Mouse (Mus musculus): Measurements from ENCODE around the gene Fam184b. TPM values are rescaled to one million over a fixed set of nuclear protein-coding genes. Genes with fewer than 3 reads are reported as not detected.

The Fam184b gene
- total and polyA plus RNA-seq, 2 experiments from 2014 or later: not detected

GRCm38 (mm10) chr5:45514599-45514998 is 124.8 kb downstream of the Fam184b start:
- ATAC-seq (ENCODE audit: insufficient read depth, low read depth) (no peak), DNase-seq (ENCODE audit: low spot score) (no peak)
- Histone ChIP-seq H3K27ac (ENCODE audit: low read depth) (no peak overlapping the region), H3K4me2 (ENCODE audit: low read depth, low read length) (no peak overlapping the region), H3K4me3 (ENCODE audit: low read depth, low read length) (no peak overlapping the region), H3K9ac (replicated peaks; ENCODE audit: low read depth, low read length) (no peak overlapping the region), H3K9me3 (replicated peaks; ENCODE audit: control insufficient read depth, low read length) (no peaks in the 10 kb centered on the region), H3K27me3 (ENCODE audit: control insufficient read depth, insufficient read depth, low read length) (no peaks in the 10 kb centered on the region), H3K4me1 (ENCODE audit: control insufficient read depth, insufficient read depth) (no peaks in the 10 kb centered on the region), H3K36me3 (replicated peaks; ENCODE audit: control insufficient read depth, insufficient read depth, low read length) (peaks cover 33% of the 10 kb centered on the region)
- no peak for TF ChIP-seq CTCF (IDR thresholded peaks at IDR 0.05; ENCODE audit: low read depth)
- TF ChIP-seq EP300 (IDR thresholded peaks at IDR 0.05; ENCODE audit: low read depth): no peak
- 68% methylated on average over 1 of the region's 1 CpGs for WGBS

GRCm38 (mm10) chr5:45513511-45513910 is 125.9 kb downstream of the Fam184b start:
- Histone ChIP-seq H3K9ac (replicated peaks; ENCODE audit: low read depth, low read length) (no peak overlapping the region), H3K4me1 (ENCODE audit: control insufficient read depth, insufficient read depth) (no peaks in the 10 kb centered on the region), H3K4me3 (ENCODE audit: low read depth, low read length) (no peak overlapping the region), H3K27ac (ENCODE audit: low read depth) (no peak overlapping the region), H3K4me2 (ENCODE audit: low read depth, low read length) (no peak overlapping the region), H3K27me3 (ENCODE audit: control insufficient read depth, insufficient read depth, low read length) (no peaks in the 10 kb centered on the region), H3K9me3 (replicated peaks; ENCODE audit: control insufficient read depth, low read length) (no peaks in the 10 kb centered on the region), H3K36me3 (replicated peaks; ENCODE audit: control insufficient read depth, insufficient read depth, low read length) (peaks cover 41% of the 10 kb centered on the region)
- no peak for ATAC-seq (ENCODE audit: insufficient read depth, low read depth)
- DNase-seq (ENCODE audit: low spot score): no peak
- WGBS: 94% methylated on average over 2 of the region's 2 CpGs
- TF ChIP-seq CTCF (IDR thresholded peaks at IDR 0.05; ENCODE audit: low read depth) (no peak), EP300 (IDR thresholded peaks at IDR 0.05; ENCODE audit: low read depth) (no peak)

GRCm38 (mm10) chr5:45512908-45513307 is 126.5 kb downstream of the Fam184b start:
- Histone ChIP-seq H3K36me3 (replicated peaks; ENCODE audit: control insufficient read depth, insufficient read depth, low read length) (peaks cover 42% of the 10 kb centered on the region), H3K27ac (ENCODE audit: low read depth) (no peak overlapping the region), H3K4me3 (ENCODE audit: low read depth, low read length) (no peak overlapping the region), H3K9ac (replicated peaks; ENCODE audit: low read depth, low read length) (no peak overlapping the region), H3K4me1 (ENCODE audit: control insufficient read depth, insufficient read depth) (no peaks in the 10 kb centered on the region), H3K4me2 (ENCODE audit: low read depth, low read length) (no peak overlapping the region), H3K9me3 (replicated peaks; ENCODE audit: control insufficient read depth, low read length) (no peaks in the 10 kb centered on the region), H3K27me3 (ENCODE audit: control insufficient read depth, insufficient read depth, low read length) (no peaks in the 10 kb centered on the region)
- 86% methylated on average over 6 of the region's 6 CpGs for WGBS
- no peak for TF ChIP-seq CTCF (IDR thresholded peaks at IDR 0.05; ENCODE audit: low read depth)
- TF ChIP-seq EP300 (IDR thresholded peaks at IDR 0.05; ENCODE audit: low read depth): no peak
- DNase-seq (ENCODE audit: low spot score) (no peak), ATAC-seq (ENCODE audit: insufficient read depth, low read depth) (no peak)

DNA sequence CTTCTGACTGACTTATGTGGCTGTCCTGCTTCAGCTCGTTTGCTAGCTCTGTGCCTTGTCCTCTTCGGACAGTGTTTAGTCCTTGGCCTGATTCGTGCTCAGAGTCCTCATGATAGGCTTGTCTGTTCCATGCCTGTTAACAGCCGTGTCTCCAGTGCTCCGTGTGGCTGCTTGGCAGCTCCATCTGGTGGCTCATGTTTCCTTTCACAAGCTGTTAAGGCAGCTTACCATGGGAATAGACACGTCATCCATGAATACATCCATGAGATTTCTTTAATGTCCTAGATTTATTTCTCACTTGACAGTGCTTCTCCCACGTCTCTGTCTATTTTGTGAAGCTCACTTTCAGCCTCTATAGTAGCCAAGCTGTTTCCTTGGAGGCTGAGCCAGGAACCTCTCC is 129.3 kb downstream of the Fam184b start:
- Histone ChIP-seq H3K36me3 (replicated peaks; ENCODE audit: control insufficient read depth, insufficient read depth, low read length) (peaks cover 69% of the 10 kb centered on the region), H3K9me3 (replicated peaks; ENCODE audit: control insufficient read depth, low read length) (no peaks in the 10 kb centered on the region), H3K4me2 (ENCODE audit: low read depth, low read length) (no peak overlapping the region), H3K4me1 (ENCODE audit: control insufficient read depth, insufficient read depth) (no peaks in the 10 kb centered on the region), H3K4me3 (ENCODE audit: low read depth, low read length) (no peak overlapping the region), H3K9ac (replicated peaks; ENCODE audit: low read depth, low read length) (no peak overlapping the region), H3K27me3 (ENCODE audit: control insufficient read depth, insufficient read depth, low read length) (no peaks in the 10 kb centered on the region), H3K27ac (ENCODE audit: low read depth) (no peak overlapping the region)
- ATAC-seq (ENCODE audit: insufficient read depth, low read depth): no peak
- WGBS: 83% methylated on average over 7 of the region's 7 CpGs
- TF ChIP-seq EP300 (IDR thresholded peaks at IDR 0.05; ENCODE audit: low read depth) (no peak), CTCF (IDR thresholded peaks at IDR 0.05; ENCODE audit: low read depth) (no peak)
- no peak for DNase-seq (ENCODE audit: low spot score)

DNA sequence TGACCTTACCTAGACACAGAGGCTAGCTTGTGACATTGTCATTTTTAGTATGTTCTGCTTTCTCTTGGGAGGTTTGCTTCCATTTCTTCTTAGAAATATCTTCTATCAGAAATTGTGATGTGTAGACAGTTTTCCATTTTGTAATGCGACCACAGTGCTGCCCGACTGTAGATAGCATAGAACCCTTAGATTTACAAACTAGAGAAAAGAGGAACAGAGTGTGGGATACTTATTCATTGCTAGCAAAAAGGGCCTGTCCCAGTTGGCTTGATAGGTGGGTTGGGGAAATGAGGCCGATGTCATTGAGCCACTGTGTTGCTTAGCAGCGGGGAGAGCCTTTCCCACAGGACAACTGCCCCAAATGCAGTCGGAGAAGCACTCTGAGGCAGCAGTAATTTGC is 141.8 kb downstream of the Fam184b start:
- H3K27me3 ChIP-seq (ENCODE audit: control insufficient read depth, insufficient read depth, low read length): no peaks in the 10 kb centered on the region
- no peak overlapping the region for H3K9ac ChIP-seq (replicated peaks; ENCODE audit: low read depth, low read length)
- ATAC-seq (ENCODE audit: insufficient read depth, low read depth): no peak
- DNase-seq (ENCODE audit: low spot score): no peak
- H3K4me3 ChIP-seq (ENCODE audit: low read depth, low read length): no peak overlapping the region
- H3K36me3 ChIP-seq (replicated peaks; ENCODE audit: control insufficient read depth, insufficient read depth, low read length): peaks cover 64% of the 10 kb centered on the region
- TF ChIP-seq CTCF (IDR thresholded peaks at IDR 0.05; ENCODE audit: low read depth) (no peak), EP300 (IDR thresholded peaks at IDR 0.05; ENCODE audit: low read depth) (no peak)
- no peak overlapping the region for H3K4me2 ChIP-seq (ENCODE audit: low read depth, low read length)
- H3K9me3 ChIP-seq (replicated peaks; ENCODE audit: control insufficient read depth, low read length): no peaks in the 10 kb centered on the region
- WGBS: 85% methylated on average over 5 of the region's 5 CpGs
- H3K27ac ChIP-seq (ENCODE audit: low read depth): no peak overlapping the region
- peaks cover 9% of the 10 kb centered on the region; the same call in 1 of the 2 replicates for H3K4me1 ChIP-seq (ENCODE audit: control insufficient read depth, insufficient read depth)

- 82% methylated on average over 12 of the region's 12 CpGs for WGBS
- Histone ChIP-seq H3K27me3 (ENCODE audit: control insufficient read depth, insufficient read depth, low read length) (no peaks in the 10 kb centered on the region), H3K36me3 (replicated peaks; ENCODE audit: control insufficient read depth, insufficient read depth, low read length) (peaks cover 59% of the 10 kb centered on the region), H3K27ac (ENCODE audit: low read depth) (no peak overlapping the region), H3K4me1 (ENCODE audit: control insufficient read depth, insufficient read depth) (peaks cover 9% of the 10 kb centered on the region; the same call in 1 of the 2 replicates), H3K4me2 (ENCODE audit: low read depth, low read length) (no peak overlapping the region), H3K9ac (replicated peaks; ENCODE audit: low read depth, low read length) (no peak overlapping the region), H3K4me3 (ENCODE audit: low read depth, low read length) (no peak overlapping the region), H3K9me3 (replicated peaks; ENCODE audit: control insufficient read depth, low read length) (no peaks in the 10 kb centered on the region)
- DNase-seq (ENCODE audit: low spot score): no peak
- TF ChIP-seq EP300 (IDR thresholded peaks at IDR 0.05; ENCODE audit: low read depth) (no peak), CTCF (IDR thresholded peaks at IDR 0.05; ENCODE audit: low read depth) (no peak)
- no peak for ATAC-seq (ENCODE audit: insufficient read depth, low read depth)
Observed at GRCm38 (mm10) chr5:45496930-45497550, 142.4 kb downstream of the Fam184b start.

Measured in heart, postnatal 0 days (tissue).